Mouse (Mus musculus): Measurements from ENCODE around the gene Trim16.

The Trim16 gene

GRCm38 (mm10) chr11:62831906-62832305 lies 11.9 kb downstream of the Trim16 start:
- DNase-seq, result no peak

DNA sequence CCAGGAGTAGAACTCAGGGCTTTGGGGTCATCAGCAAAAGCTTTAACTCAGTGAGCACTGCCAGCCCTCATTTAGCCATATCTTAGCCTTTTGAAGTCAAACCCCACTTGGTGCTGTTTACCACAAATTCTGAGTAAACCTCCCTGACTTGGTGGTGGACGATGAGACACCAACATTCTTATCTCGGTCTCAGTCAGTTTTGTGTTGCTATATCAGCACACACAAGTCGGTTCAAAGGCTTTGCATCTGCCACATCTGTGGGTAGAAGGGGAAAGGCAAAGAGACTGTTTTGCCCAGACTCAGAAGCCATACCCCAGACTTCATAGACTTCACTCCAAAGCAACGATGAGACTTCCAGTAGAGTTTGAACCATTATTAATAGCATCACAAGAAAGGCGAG lies 24.5 kb downstream of the Trim16 start:
- no peak for DNase-seq

DNA sequence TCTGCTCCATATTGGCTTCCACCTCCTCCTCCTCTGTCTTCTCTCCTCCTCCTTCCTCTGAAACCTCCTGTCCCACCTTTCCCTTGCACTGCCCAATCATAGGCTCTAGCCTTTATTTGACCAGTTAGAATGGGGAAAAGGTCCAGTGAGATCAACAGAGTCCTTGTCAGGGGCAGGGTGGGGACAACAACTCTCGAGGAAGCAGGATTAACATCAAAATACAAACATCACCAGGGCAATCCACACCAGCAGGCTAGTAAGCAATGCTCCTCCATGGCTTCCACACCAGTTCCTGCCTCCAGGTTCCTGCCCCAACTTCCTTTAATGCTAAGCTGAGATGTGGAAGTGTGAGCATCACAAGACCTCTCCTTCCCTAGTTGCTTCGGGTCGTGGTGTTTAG lies 25.7 kb downstream of the Trim16 start:
- DNase-seq, result no peak

GRCm38 (mm10) chr11:62846961-62847654 lies 27.1 kb downstream of the Trim16 start, which contains the start of gene Fbxw10:
Gene Fbxw10 (plus strand): TSS chr11:62847069.
- DNase-seq, result peak; percentile 26

- DNase-seq, result peak; percentile 8
Observed at GRCm38 (mm10) chr11:62847655-62848191, 27.7 kb downstream of the Trim16 start.

- no peak for DNase-seq
Observed at GRCm38 (mm10) chr11:62848301-62848700, 28.3 kb downstream of the Trim16 start.

DNA sequence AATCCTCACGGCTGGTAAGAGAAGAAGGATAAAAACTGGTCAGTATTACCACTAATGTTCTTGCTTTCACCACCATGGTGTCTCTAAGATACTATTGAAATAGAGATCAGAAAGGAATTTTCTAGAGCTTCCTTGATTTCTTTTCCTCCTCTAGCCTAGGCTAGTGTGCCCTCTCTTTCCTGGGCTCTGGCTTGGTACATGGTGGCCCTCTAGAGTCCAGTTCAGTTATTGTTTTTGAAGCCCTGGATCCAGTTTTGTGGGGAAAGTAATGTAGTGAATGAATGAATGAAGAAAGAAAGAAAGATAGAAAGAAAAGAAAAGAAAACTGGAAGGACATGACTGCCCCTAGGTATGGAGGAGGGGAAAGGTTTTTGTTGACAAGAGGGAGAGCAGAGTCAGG lies 31.2 kb downstream of the Trim16 start:
- peak; percentile 57 for DNase-seq

DNA sequence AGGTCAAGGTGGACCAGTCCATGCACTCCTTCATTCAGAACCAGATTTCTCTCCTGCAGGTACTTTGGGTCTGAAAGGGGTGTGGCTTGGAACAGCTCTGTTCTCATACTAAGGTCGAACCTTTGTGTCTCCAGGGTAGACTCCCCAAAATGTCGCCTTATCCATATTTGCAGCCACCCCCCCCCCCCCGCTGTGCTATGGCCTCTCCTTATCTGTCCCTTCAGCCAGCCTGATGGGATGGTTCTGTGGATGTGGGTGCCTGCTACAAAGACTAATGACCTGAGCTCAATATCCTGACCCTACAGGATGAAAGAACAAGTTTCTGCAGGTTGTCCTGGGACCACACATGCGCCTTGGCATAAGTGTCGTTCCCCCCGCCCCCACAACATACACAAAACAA lies 33.3 kb downstream of the Trim16 start:
- no peak for DNase-seq

GRCm38 (mm10) chr11:62865562-62865961 lies 45.5 kb downstream of the Trim16 start:
- DNase-seq, result no peak

- no peak for DNase-seq
Observed at GRCm38 (mm10) chr11:62866685-62867084, 46.7 kb downstream of the Trim16 start.

DNA sequence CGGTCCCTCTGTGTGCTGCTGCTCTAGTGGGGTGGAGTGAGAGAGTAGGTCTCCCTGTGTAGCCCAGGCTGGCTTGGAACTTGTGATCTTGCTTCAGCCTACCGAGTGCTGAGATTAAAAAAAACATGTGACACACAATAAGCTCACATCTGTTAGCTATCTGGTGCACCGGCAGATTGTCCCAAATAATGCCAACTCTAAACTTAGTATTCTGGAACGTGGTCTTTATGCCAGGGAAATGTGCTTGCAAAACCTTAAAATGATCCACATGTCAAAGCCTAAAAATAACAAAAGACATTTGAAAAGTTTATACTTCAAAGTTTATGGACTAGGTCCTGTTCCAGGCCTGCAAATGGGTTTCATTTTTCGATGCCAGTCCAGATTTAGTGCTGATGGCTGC lies 49.2 kb downstream of the Trim16 start:
- DNase-seq, result no peak

DNA sequence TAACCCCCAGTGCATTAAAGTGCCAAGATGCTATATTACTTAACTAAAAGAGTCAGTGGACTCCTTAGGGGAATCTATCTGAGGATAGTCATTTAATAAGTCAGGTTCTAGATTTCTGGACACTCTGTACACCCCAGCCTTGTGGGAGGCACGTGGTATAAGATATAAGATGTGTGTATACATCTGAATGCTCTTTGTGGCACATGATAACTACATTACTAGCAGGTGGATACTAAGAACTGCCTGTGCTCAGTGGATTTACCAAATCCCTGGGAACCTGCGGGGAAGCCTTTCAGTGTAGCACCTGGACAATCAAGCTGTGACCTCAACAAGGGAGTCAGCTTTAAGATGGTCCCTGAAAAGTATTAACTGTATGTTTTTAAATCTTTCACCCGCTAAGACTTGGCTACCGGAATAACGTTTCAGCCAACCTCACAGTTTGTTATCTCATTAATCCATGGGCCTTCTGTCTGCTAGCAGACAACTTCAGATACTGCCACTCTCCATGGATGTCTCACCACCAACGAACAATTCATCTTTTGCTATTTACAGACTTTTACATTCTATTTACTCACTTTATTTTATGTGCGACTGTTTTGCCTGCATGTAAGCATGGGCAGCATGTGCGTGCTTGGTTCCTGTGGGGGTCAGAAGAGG lies 49.8 kb downstream of the Trim16 start:
- no peak for DNase-seq

- DNase-seq, result no peak
Observed at GRCm38 (mm10) chr11:62873479-62873878, 53.4 kb downstream of the Trim16 start.

- no peak for DNase-seq
Observed at GRCm38 (mm10) chr11:62875696-62876095, 55.7 kb downstream of the Trim16 start.

- DNase-seq, result no peak
Observed at GRCm38 (mm10) chr11:62876445-62876844, 56.4 kb downstream of the Trim16 start.

DNA sequence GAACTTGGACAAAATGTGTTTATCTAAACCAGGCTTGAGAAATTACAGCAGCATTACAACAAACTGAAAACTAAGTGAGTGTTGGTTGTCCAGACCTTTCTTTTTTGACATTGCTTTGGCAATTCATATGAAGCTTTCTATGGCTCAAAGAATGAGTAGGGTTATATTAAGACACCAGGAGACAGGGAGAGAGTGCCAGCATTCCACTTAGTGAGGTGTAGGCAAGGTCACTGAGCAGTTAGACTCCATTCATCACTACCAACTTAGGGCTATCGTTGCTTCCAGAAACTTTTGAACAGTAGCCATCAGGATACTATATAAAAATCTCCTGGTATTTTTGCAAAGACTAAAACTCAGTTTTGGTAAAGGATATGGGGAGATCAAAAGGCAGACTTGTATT lies 57.4 kb downstream of the Trim16 start:
- DNase-seq, result no peak

- no peak for DNase-seq
Observed at GRCm38 (mm10) chr11:62878728-62879127, 58.7 kb downstream of the Trim16 start.

- peak; percentile 99 for DNase-seq
Observed at GRCm38 (mm10) chr11:62879220-62880048, 59.4 kb downstream of the Trim16 start, which contains the start of gene Tvp23b. Gene Tvp23b (plus strand): TSS chr11:62879455.

DNA sequence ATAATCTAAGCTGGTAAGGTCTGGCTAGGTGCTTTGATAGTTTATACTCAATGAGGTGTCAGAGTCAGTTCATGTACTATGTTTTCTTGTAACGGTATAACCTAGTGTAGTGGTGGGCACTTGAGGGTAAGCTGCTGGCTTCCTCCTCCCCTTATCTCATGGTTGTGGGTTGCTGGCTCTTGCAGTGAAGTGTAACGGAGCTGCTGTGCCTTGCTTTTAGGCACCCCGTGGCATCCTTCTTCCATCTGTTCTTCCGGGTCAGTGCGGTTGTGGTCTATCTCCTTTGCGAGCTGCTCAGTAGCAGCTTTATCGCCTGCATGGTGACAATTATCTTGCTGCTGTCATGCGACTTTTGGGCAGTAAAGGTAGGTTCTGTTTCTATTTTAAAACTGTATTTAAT lies 63.4 kb downstream of the Trim16 start:
- DNase-seq, result no peak

GRCm38 (mm10) chr11:62885323-62885722 lies 65.3 kb downstream of the Trim16 start:
- DNase-seq, result no peak

- peak; percentile 38 for DNase-seq
Observed at GRCm38 (mm10) chr11:62890796-62891195, 70.8 kb downstream of the Trim16 start.

- DNase-seq, result no peak
Observed at GRCm38 (mm10) chr11:62891763-62892162, 71.7 kb downstream of the Trim16 start.
